Mouse (Mus musculus): ENCODE data around the gene Cox16. TPM values are rescaled to one million over a fixed set of nuclear protein-coding genes. Genes with fewer than 3 reads are reported as not detected.
"Not testable (repeated sequence)": the region's sequence is repeated elsewhere in the genome, so short reads cannot be mapped to it uniquely, and the experiment has no call there.

The Cox16 gene
- 127 and 135 TPM in 2 replicates for polyA plus RNA-seq (2014; fragmentation: Nextera tagmentation; extraction: Ambion mirVana)

DNA sequence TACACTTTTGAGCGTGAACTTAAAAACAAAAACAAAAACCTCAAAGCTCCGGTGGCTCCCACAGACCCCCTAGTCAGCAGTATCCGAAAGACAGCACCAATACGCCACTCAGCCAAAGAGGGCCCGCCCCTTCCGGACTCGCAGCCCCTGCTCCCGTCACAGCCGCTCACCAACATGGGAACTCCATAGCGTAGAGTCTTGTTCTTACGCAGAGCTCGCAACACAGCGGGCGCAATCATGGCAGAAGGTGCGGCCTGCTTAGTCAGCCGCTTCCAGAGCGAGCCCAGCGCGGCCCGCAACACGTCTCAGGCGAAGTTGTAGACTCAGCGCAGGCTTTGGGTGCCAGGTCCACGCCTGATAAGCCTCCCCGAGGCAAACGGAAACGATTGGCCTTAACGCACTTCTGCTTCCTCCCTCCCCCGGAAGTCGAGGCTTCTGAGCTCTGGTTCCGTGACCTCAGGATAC is at the start of gene Cox16:
Cox16 (minus strand) TSS at position 401 of the 465 bp plus-strand sequence.
- no peaks in the 10 kb centered on the region; the same call in 1 of the 2 replicates for H3K4me1 ChIP-seq (replicated peaks; ENCODE audit: control insufficient read depth, insufficient read depth, low read length)
- H3K9me3 ChIP-seq (ENCODE audit: control insufficient read depth, low read length), result no peaks in the 10 kb centered on the region
- H3K9ac ChIP-seq (ENCODE audit: low read depth, low read length), result peak within 1 kb of the TSS; percentile 70
- peak within 1 kb of the TSS; percentile 79 for H3K4me2 ChIP-seq
- ATAC-seq (replicated peaks; ENCODE audit: low FRiP score) (peak; percentile 97), DNase-seq (ENCODE audit: low spot score) (peak; percentile 93)
- WGBS, result under 1% methylated on average over 31 of the region's 31 CpGs
- no peaks in the 10 kb centered on the region for H3K36me3 ChIP-seq (ENCODE audit: control insufficient read depth, insufficient read depth, low read length)
- H3K4me3 ChIP-seq (ENCODE audit: low read depth, low read length), result peak within 1 kb of the TSS; percentile 61
- H3K27me3 ChIP-seq (replicated peaks; ENCODE audit: control insufficient read depth, insufficient read depth, low read length), result no peaks in the 10 kb centered on the region
- H3K27ac ChIP-seq (ENCODE audit: low read depth, low read length), result peak within 1 kb of the TSS; percentile 84

- H3K4me1 ChIP-seq (replicated peaks; ENCODE audit: control insufficient read depth, insufficient read depth, low read length), result peaks cover 5% of the 10 kb centered on the region; the same call in 1 of the 2 replicates
- peak overlapping the region; percentile 84 for H3K4me3 ChIP-seq (ENCODE audit: low read depth, low read length)
- DNase-seq (ENCODE audit: low spot score) (no peak), ATAC-seq (replicated peaks; ENCODE audit: low FRiP score) (peak; percentile 34)
- no peak overlapping the region for H3K27ac ChIP-seq (ENCODE audit: low read depth, low read length)
- H3K27me3 ChIP-seq (replicated peaks; ENCODE audit: control insufficient read depth, insufficient read depth, low read length), result no peaks in the 10 kb centered on the region
- peak overlapping the region; percentile 80 for H3K9ac ChIP-seq (ENCODE audit: low read depth, low read length)
- no peaks in the 10 kb centered on the region for H3K36me3 ChIP-seq (ENCODE audit: control insufficient read depth, insufficient read depth, low read length)
- H3K9me3 ChIP-seq (ENCODE audit: control insufficient read depth, low read length), result no peaks in the 10 kb centered on the region
- peak overlapping the region; percentile 68 for H3K4me2 ChIP-seq
- 36% methylated on average over 4 of the region's 4 CpGs for WGBS
Observed at GRCm38 (mm10) chr12:81533029-81533419, 48.1 kb upstream of the Cox16 start.

DNA sequence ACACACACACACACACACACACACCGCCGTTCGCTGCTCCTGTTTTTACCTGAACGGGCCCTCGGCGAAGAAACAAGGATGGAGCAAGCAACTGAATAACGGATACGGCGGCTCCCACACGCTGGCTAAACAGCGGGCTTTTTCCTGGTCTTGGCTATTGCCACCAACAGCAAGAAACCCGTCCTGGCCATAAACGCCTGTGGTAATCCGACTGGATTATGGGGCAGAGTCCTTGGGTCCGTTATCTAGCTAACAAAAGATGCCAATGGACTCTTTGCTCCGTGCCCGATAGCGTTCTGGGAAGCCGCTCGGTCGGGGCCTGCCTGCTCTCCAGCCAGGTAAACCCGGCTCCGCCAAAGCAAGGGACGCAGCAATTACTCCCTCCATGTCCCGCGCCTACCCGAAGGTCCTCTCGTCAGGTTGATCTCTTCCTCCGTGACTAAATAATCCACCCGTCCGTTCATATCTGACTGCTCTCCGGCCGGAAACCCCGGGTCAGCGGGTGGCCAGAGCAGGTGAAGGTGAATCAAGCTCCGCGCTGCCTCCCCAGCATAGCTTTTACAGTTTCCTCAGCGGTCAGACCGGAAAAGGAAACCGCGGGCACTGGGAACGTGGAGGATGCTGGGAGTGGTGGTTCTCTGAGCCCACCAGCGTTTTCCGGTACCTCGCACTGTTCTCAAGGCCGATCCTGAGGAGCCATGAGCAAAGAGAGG is 47.5 kb upstream of the Cox16 start, which contains the start of the genes Gm20498 and Synj2bp:
Gm20498 (minus strand) TSS at position 590 of the 713 bp plus-strand sequence.
Synj2bp (minus strand) TSS at position 596 of the 713 bp plus-strand sequence.
- ATAC-seq (replicated peaks; ENCODE audit: low FRiP score) (peak; percentile 91), DNase-seq (ENCODE audit: low spot score) (peak; percentile 87)
- peaks cover 5% of the 10 kb centered on the region; the same call in 1 of the 2 replicates for H3K4me1 ChIP-seq (replicated peaks; ENCODE audit: control insufficient read depth, insufficient read depth, low read length)
- H3K9me3 ChIP-seq (ENCODE audit: control insufficient read depth, low read length), result no peaks in the 10 kb centered on the region
- no peaks in the 10 kb centered on the region for H3K36me3 ChIP-seq (ENCODE audit: control insufficient read depth, insufficient read depth, low read length)
- H3K27me3 ChIP-seq (replicated peaks; ENCODE audit: control insufficient read depth, insufficient read depth, low read length), result no peaks in the 10 kb centered on the region
- H3K4me2 ChIP-seq, result peak within 1 kb of the TSS; percentile 68
- H3K27ac ChIP-seq (ENCODE audit: low read depth, low read length), result peak within 1 kb of the TSS; percentile 75
- H3K4me3 ChIP-seq (ENCODE audit: low read depth, low read length), result peak within 1 kb of the TSS; percentile 84
- H3K9ac ChIP-seq (ENCODE audit: low read depth, low read length), result peak within 1 kb of the TSS; percentile 80
- WGBS, result under 1% methylated on average over 46 of the region's 46 CpGs

GRCm38 (mm10) chr12:81530587-81530986 is 45.7 kb upstream of the Cox16 start:
- not testable (repeated sequence) for H3K4me2 ChIP-seq; H3K27ac ChIP-seq (ENCODE audit: low read depth, low read length); H3K27me3 ChIP-seq (replicated peaks; ENCODE audit: control insufficient read depth, insufficient read depth, low read length); DNase-seq (ENCODE audit: low spot score); H3K4me1 ChIP-seq (replicated peaks; ENCODE audit: control insufficient read depth, insufficient read depth, low read length); H3K9ac ChIP-seq (ENCODE audit: low read depth, low read length); ATAC-seq (replicated peaks; ENCODE audit: low FRiP score); H3K4me3 ChIP-seq (ENCODE audit: low read depth, low read length); H3K9me3 ChIP-seq (ENCODE audit: control insufficient read depth, low read length); H3K36me3 ChIP-seq (ENCODE audit: control insufficient read depth, insufficient read depth, low read length)
- 75% methylated on average over 5 of the region's 8 CpGs for WGBS

GRCm38 (mm10) chr12:81496906-81497305 is 12.0 kb upstream of the Cox16 start:
- not testable (repeated sequence) for H3K36me3 ChIP-seq (ENCODE audit: control insufficient read depth, insufficient read depth, low read length); ATAC-seq (replicated peaks; ENCODE audit: low FRiP score); H3K27ac ChIP-seq (ENCODE audit: low read depth, low read length); H3K27me3 ChIP-seq (replicated peaks; ENCODE audit: control insufficient read depth, insufficient read depth, low read length); H3K9ac ChIP-seq (ENCODE audit: low read depth, low read length); H3K4me3 ChIP-seq (ENCODE audit: low read depth, low read length); H3K9me3 ChIP-seq (ENCODE audit: control insufficient read depth, low read length); DNase-seq (ENCODE audit: low spot score); H3K4me1 ChIP-seq (replicated peaks; ENCODE audit: control insufficient read depth, insufficient read depth, low read length); H3K4me2 ChIP-seq
- WGBS, result 95% methylated on average over 9 of the region's 9 CpGs

DNA sequence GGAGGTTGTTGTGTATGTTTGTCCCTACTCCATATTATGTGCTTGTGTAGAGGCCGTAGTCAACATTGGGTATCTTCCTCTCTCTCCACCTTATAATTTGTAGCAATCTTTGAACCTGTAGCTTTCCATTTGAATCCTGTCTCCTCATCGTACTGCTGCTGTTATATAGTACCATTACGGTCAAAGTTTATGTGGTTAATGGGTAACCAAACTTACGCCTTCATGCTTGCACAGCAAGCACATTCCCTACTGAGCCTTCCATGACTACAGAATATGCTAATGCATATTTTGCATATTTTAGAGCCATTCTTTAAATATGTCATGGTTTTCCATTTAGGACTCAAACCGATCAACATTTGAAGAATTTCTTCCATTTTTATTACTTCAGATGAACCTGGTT is 5.6 kb upstream of the Cox16 start:
- Histone ChIP-seq H3K27ac (ENCODE audit: low read depth, low read length) (no peak overlapping the region), H3K9me3 (ENCODE audit: control insufficient read depth, low read length) (no peaks in the 10 kb centered on the region), H3K4me2 (no peak overlapping the region), H3K9ac (ENCODE audit: low read depth, low read length) (no peak overlapping the region), H3K4me3 (ENCODE audit: low read depth, low read length) (no peak overlapping the region), H3K4me1 (replicated peaks; ENCODE audit: control insufficient read depth, insufficient read depth, low read length) (no peaks in the 10 kb centered on the region; the same call in 1 of the 2 replicates), H3K36me3 (ENCODE audit: control insufficient read depth, insufficient read depth, low read length) (no peaks in the 10 kb centered on the region), H3K27me3 (replicated peaks; ENCODE audit: control insufficient read depth, insufficient read depth, low read length) (no peaks in the 10 kb centered on the region)
- no peak for DNase-seq (ENCODE audit: low spot score)
- no peak for ATAC-seq (replicated peaks; ENCODE audit: low FRiP score)
- 83% methylated on average over 5 of the region's 5 CpGs for WGBS

- WGBS, result 48% methylated on average over 6 of the region's 6 CpGs
- DNase-seq (ENCODE audit: low spot score) (no peak), ATAC-seq (replicated peaks; ENCODE audit: low FRiP score) (no peak)
- Histone ChIP-seq H3K4me2 (peak overlapping the region; percentile 79), H3K27me3 (replicated peaks; ENCODE audit: control insufficient read depth, insufficient read depth, low read length) (no peaks in the 10 kb centered on the region), H3K9ac (ENCODE audit: low read depth, low read length) (peak overlapping the region; percentile 70; the same call in 1 of the 2 replicates), H3K36me3 (ENCODE audit: control insufficient read depth, insufficient read depth, low read length) (no peaks in the 10 kb centered on the region), H3K9me3 (ENCODE audit: control insufficient read depth, low read length) (no peaks in the 10 kb centered on the region), H3K27ac (ENCODE audit: low read depth, low read length) (no peak overlapping the region), H3K4me3 (ENCODE audit: low read depth, low read length) (peak overlapping the region; percentile 61), H3K4me1 (replicated peaks; ENCODE audit: control insufficient read depth, insufficient read depth, low read length) (no peaks in the 10 kb centered on the region; the same call in 1 of the 2 replicates)
Observed at GRCm38 (mm10) chr12:81485311-81485710, 384 bp upstream of the Cox16 start.

- H3K36me3 ChIP-seq (ENCODE audit: control insufficient read depth, insufficient read depth, low read length), result no peaks in the 10 kb centered on the region
- peak overlapping the region; percentile 79 for H3K4me2 ChIP-seq
- no peak for DNase-seq (ENCODE audit: low spot score)
- no peaks in the 10 kb centered on the region; the same call in 1 of the 2 replicates for H3K4me1 ChIP-seq (replicated peaks; ENCODE audit: control insufficient read depth, insufficient read depth, low read length)
- no peaks in the 10 kb centered on the region for H3K27me3 ChIP-seq (replicated peaks; ENCODE audit: control insufficient read depth, insufficient read depth, low read length)
- peak overlapping the region; percentile 84 for H3K27ac ChIP-seq (ENCODE audit: low read depth, low read length)
- H3K9me3 ChIP-seq (ENCODE audit: control insufficient read depth, low read length), result no peaks in the 10 kb centered on the region
- WGBS, result 3% methylated on average over 7 of the region's 7 CpGs
- H3K4me3 ChIP-seq (ENCODE audit: low read depth, low read length), result peak overlapping the region; percentile 61
- no peak for ATAC-seq (replicated peaks; ENCODE audit: low FRiP score)
- peak overlapping the region; percentile 70 for H3K9ac ChIP-seq (ENCODE audit: low read depth, low read length)
Observed at GRCm38 (mm10) chr12:81484212-81484611, 715 bp downstream of the Cox16 start.

Measured in liver, embryonic 11.5 days (tissue).